Mouse (Mus musculus): ENCODE data around the gene Skint9.
"Not testable (repeated sequence)": the region's sequence is repeated elsewhere in the genome, so short reads cannot be mapped to it uniquely, and the experiment has no call there.

The Skint9 gene

GRCm38 (mm10) chr4:112433885-112434284 is at the start of gene Skint9:
Skint9 (minus strand) TSS chr4:112433985.
- DNase-seq: no peak

GRCm38 (mm10) chr4:112432685-112433084 is 1.1 kb downstream of the Skint9 start:
- DNase-seq: no peak

- DNase-seq: no peak
These were observed 1.6 kb downstream of the Skint9 start for GRCm38 (mm10) chr4:112432223-112432622.

- not testable (repeated sequence) for DNase-seq
These were observed 84.7 kb downstream of the Skint9 start for GRCm38 (mm10) chr4:112349111-112349510.

Measured in thymus, postnatal 36 days (tissue).